Mouse (Mus musculus): ENCODE results near the gene Apoc4. TPM values are rescaled to one million over a fixed set of nuclear protein-coding genes. Genes with fewer than 3 reads are reported as not detected.

Apoc4 gene
- polyA plus RNA-seq, 1 experiment from 2014 or later, result 74.0 TPM

GRCm38 (mm10) chr7:19714836-19715235 is 33.6 kb upstream of the Apoc4 start:
- H3K36me3 ChIP-seq, result peaks cover 44% of the 10 kb centered on the region
- peak overlapping the region; percentile 80 for H3K27ac ChIP-seq
- peak; percentile 0; the same call in 1 of the 2 replicates for ATAC-seq (ENCODE audit: low read depth)
- no peaks in the 10 kb centered on the region for H3K9me3 ChIP-seq (replicated peaks)
- H3K27me3 ChIP-seq, result no peaks in the 10 kb centered on the region
- H3K4me2 ChIP-seq, result peak overlapping the region; percentile 96
- WGBS (ENCODE audit: insufficient replicate concordance), result 0% methylated on average over 39 of the region's 39 CpGs
- H3K4me3 ChIP-seq (replicated peaks), result peak overlapping the region; percentile 99
- peaks cover 43% of the 10 kb centered on the region for H3K4me1 ChIP-seq (replicated peaks)
- DNase-seq, result no peak
- peak overlapping the region; percentile 95 for H3K9ac ChIP-seq

DNA sequence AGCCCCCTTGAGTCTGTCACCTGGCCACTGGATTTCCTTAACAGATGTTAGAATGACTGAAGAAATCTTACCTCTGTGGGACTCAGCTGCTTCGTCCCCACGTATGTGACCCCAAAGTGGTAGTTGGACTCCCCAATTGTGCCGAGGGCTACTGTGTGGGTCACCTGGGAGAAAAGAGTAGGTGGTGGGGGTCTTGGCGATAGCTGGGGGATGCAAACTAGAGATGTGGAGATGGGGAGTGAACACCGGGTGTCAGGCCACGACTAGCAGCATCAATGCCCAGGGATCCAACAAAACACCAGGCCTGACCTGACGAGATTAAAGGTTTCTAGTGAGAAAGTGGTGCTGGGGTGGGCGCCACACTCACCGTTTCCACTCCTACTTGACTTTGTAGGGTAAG is 32.3 kb upstream of the Apoc4 start:
- peak overlapping the region; percentile 99 for H3K4me3 ChIP-seq (replicated peaks)
- 0 out of 2 replicates have a peak overlapping the region, but pooled peaks have one; percentile 15 for H3K9ac ChIP-seq
- 76% methylated on average over 9 of the region's 9 CpGs for WGBS (ENCODE audit: insufficient replicate concordance)
- DNase-seq (no peak), ATAC-seq (ENCODE audit: low read depth) (no peak)
- H3K27me3 ChIP-seq, result no peaks in the 10 kb centered on the region
- H3K4me2 ChIP-seq, result peak overlapping the region; percentile 96
- H3K9me3 ChIP-seq (replicated peaks), result no peaks in the 10 kb centered on the region
- H3K36me3 ChIP-seq, result peaks cover 56% of the 10 kb centered on the region
- H3K27ac ChIP-seq, result no peak overlapping the region
- peaks cover 38% of the 10 kb centered on the region for H3K4me1 ChIP-seq (replicated peaks)

DNA sequence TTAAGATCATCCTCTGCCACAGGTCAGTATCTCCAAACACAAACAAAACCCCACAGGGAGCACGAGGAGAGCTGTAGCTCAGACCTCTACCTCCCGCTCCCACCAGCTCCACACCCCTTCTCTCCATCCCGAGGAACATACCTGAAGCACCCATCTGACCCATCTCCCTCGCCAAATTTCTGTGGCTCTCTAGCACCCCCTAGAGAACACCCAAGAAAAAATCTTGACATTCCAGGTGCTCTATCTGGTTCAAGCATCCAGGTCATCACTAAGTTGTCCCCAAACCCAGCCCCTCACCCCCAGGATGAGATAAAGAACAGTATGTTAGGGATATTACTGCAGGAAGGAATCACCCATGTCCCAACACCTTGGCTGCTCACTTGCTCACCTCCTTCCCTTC is 31.9 kb upstream of the Apoc4 start:
- no peak overlapping the region; the same call in 1 of the 2 replicates for H3K27ac ChIP-seq
- DNase-seq, result no peak

GRCm38 (mm10) chr7:19712414-19712813 is 31.1 kb upstream of the Apoc4 start:
- H3K9ac ChIP-seq, result no peak overlapping the region
- H3K27ac ChIP-seq, result no peak overlapping the region; the same call in 1 of the 2 replicates
- ATAC-seq (ENCODE audit: low read depth) (no peak), DNase-seq (no peak)
- 77% methylated on average over 4 of the region's 4 CpGs for WGBS (ENCODE audit: insufficient replicate concordance)
- peaks cover 38% of the 10 kb centered on the region for H3K4me1 ChIP-seq (replicated peaks)
- H3K27me3 ChIP-seq, result no peaks in the 10 kb centered on the region
- no peak overlapping the region for H3K4me3 ChIP-seq (replicated peaks)
- no peaks in the 10 kb centered on the region for H3K9me3 ChIP-seq (replicated peaks)
- H3K4me2 ChIP-seq, result no peak overlapping the region
- peaks cover 67% of the 10 kb centered on the region for H3K36me3 ChIP-seq

More for the DNA sequence above, 31.9 kb upstream of the Apoc4 start:
- Histone ChIP-seq H3K27me3 (no peaks in the 10 kb centered on the region), H3K4me2 (peak overlapping the region; percentile 96), H3K4me1 (replicated peaks) (peaks cover 38% of the 10 kb centered on the region), H3K9me3 (replicated peaks) (no peaks in the 10 kb centered on the region), H3K9ac (0 out of 2 replicates have a peak overlapping the region, but pooled peaks have one; percentile 15), H3K4me3 (replicated peaks) (peak overlapping the region; percentile 99; the same call in 1 of the 2 replicates), H3K36me3 (peaks cover 59% of the 10 kb centered on the region)
- 46% methylated on average over 4 of the region's 4 CpGs for WGBS (ENCODE audit: insufficient replicate concordance)
- ATAC-seq (ENCODE audit: low read depth), result no peak

DNA sequence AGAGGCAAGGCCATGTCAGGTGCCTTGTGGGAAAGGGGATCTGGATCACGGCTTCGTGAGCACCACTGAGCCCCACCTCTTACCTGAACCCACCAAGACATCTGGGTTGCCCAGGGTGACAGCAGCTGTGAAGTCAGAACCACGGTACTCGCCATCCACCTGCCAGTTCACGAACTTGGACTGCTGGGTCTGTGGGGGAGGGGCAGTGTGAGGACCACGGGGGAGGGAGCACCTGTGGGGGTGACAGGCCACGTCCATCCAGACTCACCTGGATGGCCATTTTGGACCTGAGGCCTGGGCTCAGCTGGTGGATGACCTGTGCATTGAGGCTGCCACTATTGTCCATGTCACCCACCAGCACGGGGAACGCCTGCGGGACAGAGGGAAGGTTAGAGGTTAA is 29.4 kb upstream of the Apoc4 start:
- no peak for ATAC-seq (ENCODE audit: low read depth)
- no peak overlapping the region for H3K4me2 ChIP-seq
- no peaks in the 10 kb centered on the region for H3K27me3 ChIP-seq
- H3K36me3 ChIP-seq, result peaks cover 79% of the 10 kb centered on the region
- H3K9me3 ChIP-seq (replicated peaks), result no peaks in the 10 kb centered on the region
- H3K27ac ChIP-seq, result no peak overlapping the region
- H3K4me3 ChIP-seq (replicated peaks), result no peak overlapping the region
- WGBS (ENCODE audit: insufficient replicate concordance), result 85% methylated on average over 10 of the region's 10 CpGs
- peaks cover 26% of the 10 kb centered on the region for H3K4me1 ChIP-seq (replicated peaks)
- no peak overlapping the region for H3K9ac ChIP-seq
- DNase-seq, result no peak

- ATAC-seq (ENCODE audit: low read depth) (no peak), DNase-seq (no peak)
- Histone ChIP-seq H3K4me2 (no peak overlapping the region), H3K9ac (no peak overlapping the region), H3K9me3 (replicated peaks) (no peaks in the 10 kb centered on the region), H3K36me3 (peaks cover 80% of the 10 kb centered on the region), H3K27me3 (no peaks in the 10 kb centered on the region), H3K27ac (no peak overlapping the region), H3K4me1 (replicated peaks) (peaks cover 31% of the 10 kb centered on the region), H3K4me3 (replicated peaks) (no peak overlapping the region)
- WGBS (ENCODE audit: insufficient replicate concordance), result 84% methylated on average over 7 of the region's 7 CpGs
Observed at GRCm38 (mm10) chr7:19705271-19705670, 24.0 kb upstream of the Apoc4 start.

DNA sequence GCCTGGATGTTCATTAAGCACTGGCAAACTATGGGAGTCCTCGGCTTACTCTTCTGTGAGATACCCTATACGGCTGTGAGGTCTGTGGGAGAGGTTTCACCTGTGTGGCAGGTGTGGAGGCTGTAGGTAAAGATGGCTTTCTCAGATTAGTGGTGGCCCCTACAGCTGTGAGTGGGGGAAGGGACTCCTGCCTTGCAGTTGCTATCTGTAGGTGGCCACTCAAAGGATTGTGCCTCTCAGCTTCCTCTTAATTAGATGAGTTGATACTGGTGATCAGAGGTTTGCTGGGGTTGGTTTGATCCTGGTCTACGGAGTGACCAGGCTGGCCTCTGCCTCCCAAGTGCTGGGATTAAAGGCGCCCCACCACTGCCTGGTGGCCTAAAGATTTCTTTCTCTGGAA is 23.2 kb upstream of the Apoc4 start:
- 79% methylated on average over 4 of the region's 4 CpGs for WGBS (ENCODE audit: insufficient replicate concordance)
- no peak overlapping the region for H3K27ac ChIP-seq
- H3K4me3 ChIP-seq (replicated peaks), result no peak overlapping the region
- H3K27me3 ChIP-seq, result no peaks in the 10 kb centered on the region
- DNase-seq, result no peak
- no peak overlapping the region for H3K4me2 ChIP-seq
- H3K4me1 ChIP-seq (replicated peaks), result peaks cover 39% of the 10 kb centered on the region
- no peak overlapping the region for H3K9ac ChIP-seq
- H3K36me3 ChIP-seq, result peaks cover 74% of the 10 kb centered on the region
- ATAC-seq (ENCODE audit: low read depth), result no peak
- no peaks in the 10 kb centered on the region for H3K9me3 ChIP-seq (replicated peaks)

- peaks cover 61% of the 10 kb centered on the region for H3K36me3 ChIP-seq
Observed at GRCm38 (mm10) chr7:19702859-19703555, 21.7 kb upstream of the Apoc4 start.

DNA sequence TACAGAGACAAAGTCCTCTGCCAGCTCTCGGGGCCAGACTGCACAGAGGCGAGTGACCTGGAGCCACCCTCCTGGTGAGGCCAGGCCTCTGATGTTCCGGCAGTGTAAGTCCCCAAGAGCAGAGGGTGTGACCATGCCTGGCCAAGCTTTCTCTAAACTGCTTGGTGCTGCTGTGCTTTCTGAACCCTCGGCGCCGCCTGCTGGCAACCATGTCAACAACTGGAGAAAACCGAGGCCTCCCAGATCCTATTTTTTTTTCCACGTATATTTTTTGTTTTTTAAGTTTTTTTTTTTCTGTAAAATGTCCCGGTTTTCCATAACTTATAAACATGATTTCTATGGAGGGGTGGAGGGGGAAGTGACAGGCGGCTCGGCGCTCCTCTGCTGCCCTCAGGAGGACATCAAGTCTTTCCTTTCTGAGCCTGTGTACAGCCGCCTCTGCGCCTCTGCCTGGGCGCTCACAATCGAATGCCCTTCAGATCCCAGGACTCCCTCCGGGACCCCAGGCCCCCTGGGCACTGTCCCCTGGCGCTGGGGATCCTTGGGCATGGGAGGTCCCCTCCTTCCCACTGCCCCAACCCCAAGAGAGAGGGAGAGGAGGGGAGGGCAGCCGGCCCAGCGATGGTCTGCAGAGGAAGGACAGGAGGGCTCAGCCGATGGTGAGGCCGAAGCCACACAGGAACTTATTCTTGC is 19.9 kb upstream of the Apoc4 start:
- ATAC-seq (ENCODE audit: low read depth) (peak; percentile 75), DNase-seq (no peak)
- peak overlapping the region; percentile 30; the same call in 1 of the 2 replicates for H3K9ac ChIP-seq
- WGBS (ENCODE audit: insufficient replicate concordance), result 17% methylated on average over 22 of the region's 22 CpGs
- H3K27ac ChIP-seq, result peak overlapping the region; percentile 82
- no peak overlapping the region for H3K4me3 ChIP-seq (replicated peaks)
- peaks cover 57% of the 10 kb centered on the region for H3K36me3 ChIP-seq
- peak overlapping the region; percentile 28; the same call in 1 of the 2 replicates for H3K4me2 ChIP-seq
- H3K9me3 ChIP-seq (replicated peaks), result no peaks in the 10 kb centered on the region
- peaks cover 68% of the 10 kb centered on the region for H3K4me1 ChIP-seq (replicated peaks)
- H3K27me3 ChIP-seq, result no peaks in the 10 kb centered on the region

More at GRCm38 (mm10) chr7:19702859-19703555, 21.7 kb upstream of the Apoc4 start:
- H3K27ac ChIP-seq, result peak overlapping the region; percentile 18; the same call in 1 of the 2 replicates
- no peak for DNase-seq
- no peak for ATAC-seq (ENCODE audit: low read depth)
- WGBS (ENCODE audit: insufficient replicate concordance), result 80% methylated on average over 16 of the region's 16 CpGs
- peak overlapping the region; percentile 22; the same call in 1 of the 2 replicates for H3K9ac ChIP-seq
- H3K9me3 ChIP-seq (replicated peaks), result no peaks in the 10 kb centered on the region
- peaks cover 52% of the 10 kb centered on the region for H3K4me1 ChIP-seq (replicated peaks)
- no peak overlapping the region for H3K4me3 ChIP-seq (replicated peaks)
- no peak overlapping the region for H3K4me2 ChIP-seq
- H3K27me3 ChIP-seq, result no peaks in the 10 kb centered on the region

GRCm38 (mm10) chr7:19700299-19701068 is 19.2 kb upstream of the Apoc4 start:
- 0 out of 2 replicates have a peak, but pooled peaks have one; percentile 6 for ATAC-seq (ENCODE audit: low read depth)

DNA sequence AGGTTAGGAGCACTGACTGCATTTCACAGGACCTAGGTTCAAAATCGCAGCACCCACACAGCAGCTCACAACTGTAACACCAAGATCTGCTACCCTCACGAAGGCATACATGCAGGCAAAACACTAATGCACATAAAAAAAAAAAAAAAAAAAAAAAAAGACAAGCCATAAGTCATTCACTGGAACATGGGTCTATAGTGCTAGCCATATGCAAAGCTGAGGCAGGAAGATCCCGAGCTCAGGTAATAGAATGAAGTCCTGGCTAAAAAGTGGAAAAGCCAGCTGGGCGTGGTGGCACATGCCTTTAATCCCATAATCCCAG is 18.5 kb upstream of the Apoc4 start:
- peak overlapping the region; percentile 59; the same call in 1 of the 2 replicates for H3K9ac ChIP-seq
- H3K4me2 ChIP-seq, result peak overlapping the region; percentile 64
- no peak overlapping the region for H3K4me3 ChIP-seq (replicated peaks)
- WGBS (ENCODE audit: insufficient replicate concordance), result 46% methylated on average over 4 of the region's 4 CpGs
- H3K27me3 ChIP-seq, result no peaks in the 10 kb centered on the region
- peaks cover 56% of the 10 kb centered on the region for H3K36me3 ChIP-seq
- peaks cover 82% of the 10 kb centered on the region for H3K4me1 ChIP-seq (replicated peaks)
- H3K9me3 ChIP-seq (replicated peaks), result no peaks in the 10 kb centered on the region
- H3K27ac ChIP-seq, result peak overlapping the region; percentile 82
- DNase-seq (no peak), ATAC-seq (ENCODE audit: low read depth) (no peak)

More at GRCm38 (mm10) chr7:19700299-19701068, 19.2 kb upstream of the Apoc4 start:
- peaks cover 75% of the 10 kb centered on the region for H3K4me1 ChIP-seq (replicated peaks)
- peak overlapping the region; percentile 17; the same call in 1 of the 2 replicates for H3K4me2 ChIP-seq
- peaks cover 61% of the 10 kb centered on the region for H3K36me3 ChIP-seq
- no peak for DNase-seq
- H3K27ac ChIP-seq, result peak overlapping the region; percentile 82
- peak overlapping the region; percentile 30; the same call in 1 of the 2 replicates for H3K9ac ChIP-seq
- WGBS (ENCODE audit: insufficient replicate concordance), result 47% methylated on average over 12 of the region's 12 CpGs
- no peaks in the 10 kb centered on the region for H3K9me3 ChIP-seq (replicated peaks)
- no peak overlapping the region for H3K4me3 ChIP-seq (replicated peaks)
- H3K27me3 ChIP-seq, result no peaks in the 10 kb centered on the region
